Mouse (Mus musculus) spleen, adult 2 months (tissue): Measurements from ENCODE around the gene Sort1.

Experiments
- CTCF ChIP-seq: fragments of 200-500 bp; IDR thresholded peaks from 2 replicates; pipeline ENCODE4 v1.5.1; 2011; ENCODE audit warnings: mild to moderate bottlenecking, inconsistent platforms; ENCODE audit not compliant: insufficient read depth, insufficient read length, insufficient replicate concordance; ENCODE audit errors: extremely low read depth
- POLR2A ChIP-seq: fragments of 200-500 bp; IDR thresholded peaks from 2 replicates; pipeline ENCODE4 v1.6.1; 2011; ENCODE audit warnings: low read depth, low read length, inconsistent platforms

- no peak for TF ChIP-seq POLR2A
- TF ChIP-seq CTCF: no peak
Measured at GRCm38 (mm10) chr3:108289311-108290130, 5.6 kb downstream of the Sort1 start.
